Comparison of ENCODE assay signal across 30 mouse cellular contexts in genomic region chr14:52083083-52083482, GRCm38 (mm10). TPM values are rescaled to one million over a fixed set of nuclear protein-coding genes. Genes with fewer than 3 reads are reported as not detected.
"Had no signal": no experiment of that assay in that cellular context is flagged by ENCODE, and none has a peak within 500 bp of the region (broad histone marks: within the 10 kb centered on the region; RNA-seq: fewer than 3 reads in every experiment).

No protein-coding gene starts in this region.

- H3K27me3 ChIP-seq: limb, embryonic 13.5 days; liver, embryonic 12.5 days; liver, embryonic 15.5 days; lung, embryonic 15.5 days; midbrain, embryonic 12.5 days had no signal

- H3K4me1 ChIP-seq: limb, embryonic 10.5 days; limb, embryonic 13.5 days; liver, embryonic 12.5 days; lung, embryonic 15.5 days; midbrain, embryonic 12.5 days had no signal

- DNase-seq: kidney, adult 8-10 months; kidney, postnatal 14 days; kidney, postnatal 4 days; liver; lung, adult 18-20 months; lung, postnatal 10 days; lung, postnatal 36 days; right cerebral cortex, adult 18-20 months; right cerebral cortex, postnatal 14 days; spleen, adult 18-20 months; thymus, adult 18-20 months; thymus, postnatal 36 days had no signal

- H3K27ac ChIP-seq: limb, embryonic 10.5 days; limb, embryonic 13.5 days; liver, embryonic 12.5 days; liver, embryonic 15.5 days; lung, embryonic 15.5 days; midbrain, embryonic 12.5 days had no signal

- ATAC-seq: intestine, embryonic 16.5 days; liver, embryonic 12.5 days; midbrain, embryonic 16.5 days had no signal

- H3K4me2 ChIP-seq: limb, embryonic 13.5 days; liver, embryonic 12.5 days; liver, embryonic 15.5 days; lung, embryonic 15.5 days; midbrain, embryonic 12.5 days had no signal

- H3K9ac ChIP-seq: limb, embryonic 13.5 days; liver, embryonic 12.5 days; liver, embryonic 15.5 days; lung, embryonic 15.5 days; midbrain, embryonic 12.5 days had no signal

- H3K9me3 ChIP-seq: limb, embryonic 10.5 days; limb, embryonic 13.5 days; liver, embryonic 12.5 days; liver, embryonic 15.5 days; lung, embryonic 15.5 days; midbrain, embryonic 12.5 days had no signal

- H3K4me3 ChIP-seq: limb, embryonic 10.5 days; limb, embryonic 13.5 days; liver, embryonic 12.5 days; liver, embryonic 15.5 days; lung, embryonic 15.5 days; midbrain, embryonic 12.5 days; myocyte had no signal

RNA-seq across cellular contexts. Expression of gene Olfr221, which starts 40.8 kb away (rescaled TPM):
- total RNA-seq: layer of hippocampus, adult 18-20 months; layer of hippocampus, postnatal 14 days; left cerebral cortex, postnatal 25 days; monocyte, adult 5-6 weeks had no signal
- polyA plus RNA-seq: intestine, embryonic 16.5 days; kidney, embryonic 16.5 days; limb, embryonic 10.5 days; limb, embryonic 13.5 days; liver, embryonic 12.5 days; liver, embryonic 15.5 days; lung, embryonic 15.5 days; midbrain, embryonic 12.5 days; midbrain, embryonic 16.5 days; myocyte; neural tube, embryonic 11.5 days; neural tube, embryonic 14.5 days; stomach, embryonic 16.5 days; urinary bladder, adult 2 months had no signal
